Mouse (Mus musculus) MEL (cell line): ENCODE data around the gene Synpo2.

Experiments used
- BHLHE40 ChIP-seq: IDR thresholded peaks from 2 replicates; pipeline ENCODE4 v1.6.1; 2012; ENCODE audit warnings: low read depth, mild to moderate bottlenecking, inconsistent platforms, low read length, improper control_type of control experiment, borderline replicate concordance
- CTCF ChIP-seq, 3 experiments: IDR thresholded peaks in 2 of 3; conservative IDR thresholded peaks in 1 of 3; 2 replicates each; pipeline ENCODE4 v1.5.1; 2011 to 2012; ENCODE audit warnings: low read length in 3 of 3, low read depth in 2 of 3, mild to moderate bottlenecking in 2 of 3, improper control_type of control experiment in 1 of 3, inconsistent platforms in 1 of 3, mixed read lengths in 1 of 3, moderate library complexity in 1 of 3; ENCODE audit not compliant: control insufficient read depth in 1 of 3, insufficient read depth in 1 of 3, poor library complexity in 1 of 3, severe bottlenecking in 1 of 3
- MYC ChIP-seq: IDR thresholded peaks from 2 replicates; pipeline ENCODE4 v1.6.1; 2011; ENCODE audit warnings: low read depth, mild to moderate bottlenecking, low read length, improper control_type of control experiment, moderate library complexity
- NRF1 ChIP-seq: IDR thresholded peaks from 2 replicates; pipeline ENCODE4 v1.6.1; 2014; ENCODE audit warnings: low read depth, mild to moderate bottlenecking, inconsistent platforms, low read length, improper control_type of control experiment, moderate library complexity; ENCODE audit not compliant: poor library complexity, insufficient read depth, severe bottlenecking
- POLR2A ChIP-seq, 2 experiments: IDR thresholded peaks; 2 replicates each; pipeline ENCODE4 v1.6.1; 2011 to 2012; ENCODE audit warnings: low read length in 2 of 2, mild to moderate bottlenecking in 2 of 2, control low read depth in 1 of 2, improper control_type of control experiment in 1 of 2, low read depth in 1 of 2, moderate library complexity in 1 of 2; ENCODE audit not compliant: control insufficient read depth in 1 of 2, insufficient read depth in 1 of 2, poor library complexity in 1 of 2
- TCF12 ChIP-seq: IDR thresholded peaks from 2 replicates; pipeline ENCODE4 v1.6.1; 2014; ENCODE audit warnings: low read depth, mild to moderate bottlenecking, inconsistent platforms, low read length, improper control_type of control experiment, moderate library complexity
- UBTF ChIP-seq: IDR thresholded peaks from 2 replicates; pipeline ENCODE4 v1.6.1; 2012; ENCODE audit warnings: low read depth, mild to moderate bottlenecking, inconsistent platforms, low read length, improper control_type of control experiment, moderate library complexity, borderline replicate concordance; ENCODE audit not compliant: insufficient read depth
- USF1 ChIP-seq: IDR thresholded peaks from 2 replicates; pipeline ENCODE4 v1.6.1; 2014; ENCODE audit warnings: low read depth, mild to moderate bottlenecking, inconsistent platforms, low read length, improper control_type of control experiment, moderate library complexity

DNA sequence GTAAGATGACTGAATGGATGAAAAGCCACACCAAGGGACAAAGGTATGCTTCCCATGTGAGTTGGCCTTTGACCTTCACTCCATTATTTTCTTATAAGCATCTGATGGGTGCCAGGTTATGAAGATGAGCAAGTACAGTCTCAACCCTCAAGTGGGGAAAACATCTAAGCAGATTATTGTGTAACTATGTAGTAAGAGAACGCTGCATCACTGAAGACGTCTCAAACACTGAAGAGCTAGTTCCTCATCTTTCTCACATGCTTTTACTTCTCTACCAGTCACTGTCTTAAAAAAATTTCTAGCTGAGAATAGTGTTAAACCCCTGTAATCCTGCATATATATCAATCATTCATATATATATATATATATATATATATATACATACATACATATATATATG, 34.2 kb downstream of the Synpo2 start:
- TF ChIP-seq NRF1 (no peak), CTCF (IDR thresholded peaks at IDR 0.05 in 2 of 3, conservative IDR thresholded peaks at IDR 0.05 in 1 of 3; ENCODE audit: control insufficient read depth in 1 of 3, insufficient read depth in 1 of 3, low read depth in 2 of 3, low read length in 3 of 3, poor library complexity in 1 of 3, severe bottlenecking in 1 of 3) (no peak), MYC (no peak), BHLHE40 (no peak), TCF12 (no peak), USF1 (no peak), POLR2A (IDR thresholded peaks at IDR 0.05; ENCODE audit: control insufficient read depth in 1 of 2, insufficient read depth in 1 of 2, low read depth in 1 of 2, low read length in 2 of 2, poor library complexity in 1 of 2) (no peak), UBTF (no peak)
